Comparison of ENCODE assay signal across 8 mouse cellular contexts in genomic region chr2:104815561-104816370, GRCm38 (mm10). TPM values are rescaled to one million over a fixed set of nuclear protein-coding genes. Genes with fewer than 3 reads are reported as not detected.
A peak's percentile ranks its signal among the peaks of the same experiment; 100 is the strongest.
DNase-seq lines count a peak whose midpoint lies in the region; ATAC-seq lines count a peak whose summit lies in the region.

No protein-coding gene starts in this region.

- H3K36me3 ChIP-seq in limb, embryonic 12.5 days = no peaks in the 10 kb centered on the region
- H3K36me3 ChIP-seq in midbrain, embryonic 13.5 days = no peaks in the 10 kb centered on the region
- no peaks in the 10 kb centered on the region for H3K36me3 ChIP-seq in stomach, embryonic 16.5 days (ENCODE audit: control insufficient read depth, insufficient read depth, low read length)

- H3K27ac ChIP-seq in limb, embryonic 12.5 days = peak overlapping the region; percentile 99
- peak overlapping the region; percentile 98 for H3K27ac ChIP-seq in midbrain, embryonic 13.5 days
- peak overlapping the region; percentile 98 for H3K27ac ChIP-seq in stomach, embryonic 16.5 days (ENCODE audit: low read length)

- WGBS in limb, embryonic 12.5 days = under 1% methylated on average over 33 of the region's 33 CpGs
- under 1% methylated on average over 33 of the region's 33 CpGs for WGBS in midbrain, embryonic 13.5 days
- under 1% methylated on average over 33 of the region's 33 CpGs for WGBS in stomach, embryonic 16.5 days

- ATAC-seq in limb, embryonic 12.5 days (ENCODE audit: insufficient number of reproducible peaks, insufficient read depth, low FRiP score, low TSS enrichment, low read depth) = peak; percentile 14; the same call in 1 of the 2 replicates
- ATAC-seq in midbrain, embryonic 13.5 days = peak; percentile 65
- peak; percentile 31 for ATAC-seq in stomach, embryonic 16.5 days (ENCODE audit: insufficient read depth, low FRiP score)

- no peaks in the 10 kb centered on the region for H3K27me3 ChIP-seq in limb, embryonic 12.5 days
- no peaks in the 10 kb centered on the region for H3K27me3 ChIP-seq in midbrain, embryonic 13.5 days
- H3K27me3 ChIP-seq in stomach, embryonic 16.5 days (ENCODE audit: control insufficient read depth, insufficient read depth, low read length) = no peaks in the 10 kb centered on the region

- H3K9ac ChIP-seq in limb, embryonic 12.5 days (replicated peaks) = peak overlapping the region; percentile 99
- peak overlapping the region; percentile 97 for H3K9ac ChIP-seq in midbrain, embryonic 13.5 days (replicated peaks)
- H3K9ac ChIP-seq in stomach, embryonic 16.5 days (ENCODE audit: low read length) = peak overlapping the region; percentile 100

- peaks cover 16% of the 10 kb centered on the region for H3K4me1 ChIP-seq in limb, embryonic 12.5 days (replicated peaks)
- H3K4me1 ChIP-seq in midbrain, embryonic 13.5 days (replicated peaks) = peaks cover 34% of the 10 kb centered on the region
- peaks cover 7% of the 10 kb centered on the region; the same call in 1 of the 2 replicates for H3K4me1 ChIP-seq in stomach, embryonic 16.5 days (ENCODE audit: control insufficient read depth, insufficient read depth, low read length)

- H3K4me3 ChIP-seq in limb, embryonic 12.5 days (replicated peaks) = peak overlapping the region; percentile 96
- peak overlapping the region; percentile 92 for H3K4me3 ChIP-seq in midbrain, embryonic 13.5 days (replicated peaks)
- peak overlapping the region; percentile 93 for H3K4me3 ChIP-seq in stomach, embryonic 16.5 days (replicated peaks; ENCODE audit: low read length)

- peak overlapping the region; percentile 76 for H3K4me2 ChIP-seq in limb, embryonic 12.5 days
- H3K4me2 ChIP-seq in midbrain, embryonic 13.5 days (replicated peaks) = peak overlapping the region; percentile 77
- peak overlapping the region; percentile 95 for H3K4me2 ChIP-seq in stomach, embryonic 16.5 days (ENCODE audit: low read depth, low read length)

- peak; percentile 20 for DNase-seq in ovary, postnatal 14 days (ENCODE audit: low spot score)
- no peak for DNase-seq in ovary, postnatal 36 days (ENCODE audit: low spot score)
- peak; percentile 53 to 57 for DNase-seq in cerebellum, postnatal 10 days
- peak; percentile 13 for DNase-seq in gastrocnemius, postnatal 25 days
- peak; percentile 53 for DNase-seq in induced T-regulatory cell, adult 2 months (ENCODE audit: low read depth)

- H3K9me3 ChIP-seq in limb, embryonic 12.5 days = no peaks in the 10 kb centered on the region
- H3K9me3 ChIP-seq in midbrain, embryonic 13.5 days = no peaks in the 10 kb centered on the region
- H3K9me3 ChIP-seq in stomach, embryonic 16.5 days (replicated peaks; ENCODE audit: control insufficient read depth, low read length) = no peaks in the 10 kb centered on the region

RNA-seq across cellular contexts. Expression of gene Qser1, which starts 0.8 kb away (rescaled TPM):
- total RNA-seq in gastrocnemius, postnatal 25 days (2021) = 10 to 100 TPM; 45.2 to 46.6 TPM
- 10.3 and 12.9 TPM in 2 replicates for polyA plus RNA-seq in limb, embryonic 12.5 days (2016; fragmentation: Nextera tagmentation; extraction: Ambion mirVana)
- 8.8 and 9.0 TPM in 2 replicates for polyA plus RNA-seq in midbrain, embryonic 13.5 days (2015; fragmentation: Nextera tagmentation; extraction: Ambion mirVana)
- polyA plus RNA-seq in stomach, embryonic 16.5 days (2015; fragmentation: Nextera tagmentation; extraction: Ambion mirVana) = 7.2 TPM in 2 replicates

RNA-seq across cellular contexts. Expression of gene Prrg4, which starts 33.9 kb away (rescaled TPM):
- total RNA-seq in gastrocnemius, postnatal 25 days (2021) = under 1 TPM; 0.27 to 0.36 TPM
- polyA plus RNA-seq in limb, embryonic 12.5 days (2016; fragmentation: Nextera tagmentation; extraction: Ambion mirVana) = 1.1 and 1.2 TPM in 2 replicates
- 0.15 and 0.42 TPM in 2 replicates for polyA plus RNA-seq in midbrain, embryonic 13.5 days (2015; fragmentation: Nextera tagmentation; extraction: Ambion mirVana)
- 6.3 and 6.7 TPM in 2 replicates for polyA plus RNA-seq in stomach, embryonic 16.5 days (2015; fragmentation: Nextera tagmentation; extraction: Ambion mirVana)

RNA-seq across cellular contexts. Expression of gene Ccdc73, which starts 51.8 kb away (rescaled TPM):
- total RNA-seq in gastrocnemius, postnatal 25 days (2021) = 1 to 10 TPM; 2.7 to 3.8 TPM
- polyA plus RNA-seq in limb, embryonic 12.5 days (2016; fragmentation: Nextera tagmentation; extraction: Ambion mirVana) = 8.2 and 9.1 TPM in 2 replicates
- polyA plus RNA-seq in midbrain, embryonic 13.5 days (2015; fragmentation: Nextera tagmentation; extraction: Ambion mirVana) = 7.8 and 11.5 TPM in 2 replicates
- 5.3 and 6.4 TPM in 2 replicates for polyA plus RNA-seq in stomach, embryonic 16.5 days (2015; fragmentation: Nextera tagmentation; extraction: Ambion mirVana)

Comparison
In these comparisons a context has a peak if more than half of its experiments do, and no peak if none do; other contexts are left out.
1. ATAC-seq: peak in every context shown above with its lines; median percentile 65 in midbrain, embryonic 13.5 days; 31 in stomach, embryonic 16.5 days; 14 in limb, embryonic 12.5 days.